Mouse (Mus musculus): ENCODE measurements at regions not wholly inside any gene's neighbourhood (a gene's known extent, or its start where the extent isn't known, plus 50 kb on each side); places are given as distances from the start of the nearest gene placed in this dataset.

GRCm38 (mm10) chr6:117104047-117104446 lies 64.3 kb upstream of the Cxcl12 start:
- DNase-seq = no peak
- intact Hi-C loops (cut with DNase I) = no loop called here

DNA sequence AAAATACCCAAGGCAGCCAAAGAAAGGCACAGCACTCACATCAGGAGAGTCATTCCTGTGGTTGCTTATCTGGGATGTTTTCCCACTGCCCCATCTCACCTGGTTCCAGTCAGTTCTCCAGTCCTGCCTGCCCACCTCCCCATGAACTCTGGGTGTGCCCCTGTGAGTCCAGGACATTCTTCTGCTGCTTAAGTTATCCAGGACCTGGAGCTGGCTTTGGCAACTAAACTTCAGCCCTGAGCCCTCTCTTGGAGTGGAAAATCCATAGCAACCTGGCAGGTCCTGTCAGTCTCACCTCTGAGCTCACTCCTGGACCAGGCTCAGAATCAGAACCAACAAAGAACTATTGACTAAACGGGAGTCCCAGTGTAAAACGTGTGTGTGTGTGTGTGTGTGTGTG lies 63.9 kb upstream of the Cxcl12 start:
- no peak for DNase-seq
- intact Hi-C loops (cut with DNase I) = no loop called here

DNA sequence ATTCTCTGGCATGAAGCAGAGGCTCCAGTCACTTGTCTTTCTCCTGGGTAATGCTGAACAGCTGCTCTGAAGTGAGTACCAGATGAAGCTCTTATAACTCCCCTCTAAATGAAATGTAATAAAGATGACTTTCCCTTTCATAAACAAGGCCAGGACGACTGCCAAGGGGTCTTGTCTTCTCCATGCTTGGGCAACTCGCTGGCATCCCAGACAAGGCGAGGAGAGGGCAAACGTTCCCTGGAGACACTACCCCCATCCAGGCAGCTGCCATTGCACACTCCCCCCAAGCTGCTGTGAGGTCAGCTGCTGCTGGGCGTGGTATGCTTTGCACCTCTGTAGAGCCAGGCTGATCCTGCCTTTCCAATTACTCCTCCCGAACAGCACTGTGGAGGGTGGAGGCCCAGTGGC lies 63.1 kb upstream of the Cxcl12 start:
- intact Hi-C loops (cut with DNase I) = no loop called here
- peak; percentile 26 to 46 for DNase-seq

DNA sequence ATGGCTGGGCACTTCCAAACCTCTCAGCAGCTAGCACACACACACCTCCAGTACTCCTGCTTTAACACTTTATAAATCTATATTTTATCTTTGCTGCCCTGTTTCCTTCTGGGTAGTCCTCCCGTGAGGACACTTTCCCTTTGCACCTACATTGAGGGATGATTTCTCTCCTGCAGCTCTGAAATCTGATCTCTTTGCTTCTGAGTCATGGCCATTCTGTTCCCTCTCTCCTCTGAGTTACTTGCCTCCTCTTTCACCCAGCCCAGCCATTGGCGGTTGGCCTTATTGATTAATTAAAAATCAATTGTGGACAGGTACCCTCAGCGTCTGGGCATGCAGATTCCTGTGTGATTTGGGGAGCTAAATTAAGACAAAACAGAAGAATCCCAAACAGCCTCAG lies 58.0 kb upstream of the Cxcl12 start:
- intact Hi-C loops (cut with DNase I) = no loop called here
- no peak for DNase-seq

GRCm38 (mm10) chr6:117114859-117115258 lies 53.5 kb upstream of the Cxcl12 start:
- intact Hi-C loops (cut with DNase I) = no loop called here
- DNase-seq = no peak

DNA sequence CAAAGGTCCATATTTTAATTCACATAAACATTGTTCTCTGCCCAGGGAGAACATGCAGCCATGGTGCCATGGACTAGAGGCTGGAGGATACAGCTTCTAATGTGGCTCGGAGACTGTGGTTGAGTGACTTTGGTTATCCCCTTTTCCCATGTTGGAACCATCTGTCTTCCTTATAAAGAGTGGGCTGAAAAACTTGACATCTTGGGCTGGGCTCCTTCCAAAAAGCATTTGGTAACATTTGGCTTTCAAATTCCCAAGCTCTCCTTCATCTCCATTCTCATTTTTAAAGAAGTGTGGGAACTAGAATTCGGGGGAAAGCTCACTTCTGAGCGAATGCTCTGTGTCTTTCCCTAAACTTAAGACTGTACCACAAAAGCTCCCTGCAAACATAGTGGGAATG lies 50.3 kb upstream of the Cxcl12 start:
- intact Hi-C loops (cut with DNase I) = no loop called here

More for the DNA sequence above, 50.3 kb upstream of the Cxcl12 start:
- DNase-seq = no peak
